Mouse (Mus musculus) megakaryocyte-erythroid progenitor cell, adult 5-6 weeks (primary cell): Measurements from ENCODE around the gene Shbg. TPM values are rescaled to one million over a fixed set of nuclear protein-coding genes. Genes with fewer than 3 reads are reported as not detected.
"Not testable (repeated sequence)": the region's sequence is repeated elsewhere in the genome, so short reads cannot be mapped to it uniquely, and the experiment has no call there.

Source experiments
- ATAC-seq: replicated peaks from 2 replicates; pipeline ENCODE4 v1.8.0; 2016; ENCODE audit warnings: mild to moderate bottlenecking, inconsistent platforms; ENCODE audit not compliant: severe bottlenecking, poor library complexity, low FRiP score, low TSS enrichment
- total RNA-seq, 2 experiments: library from RNA; stranded (forward) in 1 of 2; stranded (reverse) in 1 of 2; fragments of 200-1000, 215-1000 nt in 1 of 2; fragments of >200 nt in 1 of 2; fragmentation: Nextera tagmentation in 1 of 2; gene quantifications; 2 replicates each; pipeline ENCODE4 v1.2.3; 2014 to 2017

Shbg gene
- total RNA-seq, 2 experiments from 2014 or later, result not detected

- ATAC-seq, result peak; percentile 16; the same call in 1 of the 2 replicates
These were observed 15.6 kb upstream of the Shbg start for GRCm38 (mm10) chr11:69633128-69633866.

GRCm38 (mm10) chr11:69632284-69633089 lies 14.8 kb upstream of the Shbg start, which contains the start of gene Fxr2:
Fxr2 (plus strand) TSS chr11:69632990.
- ATAC-seq, result peak; percentile 97

GRCm38 (mm10) chr11:69629802-69630201 lies 12.1 kb upstream of the Shbg start:
- ATAC-seq, result no peak

DNA sequence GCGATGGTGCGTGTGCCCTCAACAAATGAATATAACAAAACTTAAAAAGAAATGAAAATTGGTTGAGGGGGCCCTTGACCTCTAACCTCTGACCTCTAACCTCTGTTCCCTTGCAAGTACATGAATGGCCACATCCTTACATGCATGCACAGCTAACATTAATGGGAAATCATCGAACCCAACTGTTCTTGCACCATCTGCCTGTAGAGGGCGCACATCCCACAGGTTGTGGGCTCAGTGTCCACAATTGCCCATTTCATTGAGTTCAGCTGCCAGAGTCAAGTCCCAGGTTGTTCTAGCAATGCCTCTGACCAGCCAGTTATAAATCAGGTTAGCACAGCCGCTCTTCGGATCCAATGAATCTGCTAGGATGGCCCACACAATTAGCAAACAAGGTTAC lies 10.6 kb upstream of the Shbg start:
- peak; percentile 51 for ATAC-seq

GRCm38 (mm10) chr11:69624339-69624738 lies 6.6 kb upstream of the Shbg start:
- ATAC-seq, result not testable (repeated sequence)

DNA sequence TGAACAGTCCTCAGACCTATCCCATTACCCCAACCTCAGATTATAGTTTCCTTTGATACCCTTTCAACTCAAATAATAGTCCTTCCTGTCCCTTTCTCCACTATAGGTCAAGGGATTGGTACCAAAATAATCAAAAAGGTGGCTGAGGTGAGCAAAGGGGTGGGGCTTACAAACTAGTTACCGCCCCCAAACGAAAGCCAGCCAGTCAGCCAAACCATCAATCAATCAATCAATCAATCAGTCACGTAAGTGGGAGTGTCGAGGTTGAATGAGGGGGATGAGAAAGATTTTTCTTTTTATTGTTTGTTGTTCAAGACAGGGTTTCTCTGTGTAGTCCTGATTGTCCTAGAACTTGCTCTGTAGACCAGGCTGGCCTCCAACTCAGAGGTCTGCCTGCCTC lies 5.3 kb upstream of the Shbg start:
- no peak for ATAC-seq

GRCm38 (mm10) chr11:69622406-69622805 lies 4.7 kb upstream of the Shbg start:
- ATAC-seq, result no peak

DNA sequence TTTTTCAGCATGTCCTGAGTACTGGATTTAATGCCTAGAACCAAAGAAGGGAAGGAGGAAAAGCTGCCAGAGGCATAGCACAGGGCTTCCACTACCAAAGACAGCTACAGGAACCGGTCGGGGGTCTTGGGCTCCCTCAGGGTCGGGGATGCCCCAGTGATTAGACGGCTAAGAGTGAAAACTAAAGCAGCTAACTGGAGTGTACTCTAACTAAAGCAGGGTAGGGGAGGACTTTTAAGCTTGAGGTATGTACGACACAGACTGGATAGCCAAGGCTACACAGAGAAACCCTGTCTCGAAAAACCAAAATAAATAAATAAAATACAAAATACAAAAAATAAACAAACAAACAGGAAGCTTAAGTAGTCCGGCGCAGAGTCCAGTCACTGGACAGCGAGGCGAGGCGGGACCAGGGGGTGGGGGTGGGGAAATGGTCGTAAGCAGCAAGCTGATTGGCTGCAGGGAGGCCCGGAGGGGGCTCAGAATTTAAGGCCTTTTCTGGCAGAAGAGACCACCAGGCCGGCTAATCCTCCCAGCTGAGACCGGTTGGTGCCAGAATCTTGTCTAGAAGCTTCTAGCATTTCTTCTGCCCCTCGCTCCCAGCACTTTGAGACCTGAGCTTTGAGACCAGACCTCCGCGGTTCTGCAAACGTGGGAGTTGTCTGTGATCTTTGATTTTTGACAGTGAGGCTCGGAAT lies 4.0 kb upstream of the Shbg start, which contains the start of gene Sat2:
TSS of gene Sat2 (plus strand) at position 454 of the 698 bp plus-strand sequence.
- ATAC-seq, result no peak

GRCm38 (mm10) chr11:69620394-69621081 lies 2.8 kb upstream of the Shbg start:
- peak; percentile 76 for ATAC-seq

DNA sequence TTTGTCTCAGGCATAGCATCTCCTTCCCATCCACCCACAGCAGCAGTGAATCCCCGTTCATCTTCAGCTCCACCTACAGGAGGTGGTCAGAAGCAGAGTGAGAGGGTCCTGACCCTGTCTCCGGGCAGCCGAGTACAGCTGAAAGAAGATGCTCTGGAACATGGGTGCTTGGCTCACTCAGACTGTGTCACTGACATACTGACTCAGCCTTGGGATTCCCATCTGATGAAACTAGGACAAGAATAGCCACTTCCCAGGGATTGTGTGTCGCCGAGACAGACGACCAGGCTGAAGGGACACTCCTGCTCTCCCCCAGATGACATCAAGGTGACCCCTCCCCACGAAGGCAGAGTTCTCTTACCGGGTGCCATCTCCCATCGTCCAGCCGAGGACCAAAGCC lies 924 bp downstream of the Shbg start:
- no peak for ATAC-seq

DNA sequence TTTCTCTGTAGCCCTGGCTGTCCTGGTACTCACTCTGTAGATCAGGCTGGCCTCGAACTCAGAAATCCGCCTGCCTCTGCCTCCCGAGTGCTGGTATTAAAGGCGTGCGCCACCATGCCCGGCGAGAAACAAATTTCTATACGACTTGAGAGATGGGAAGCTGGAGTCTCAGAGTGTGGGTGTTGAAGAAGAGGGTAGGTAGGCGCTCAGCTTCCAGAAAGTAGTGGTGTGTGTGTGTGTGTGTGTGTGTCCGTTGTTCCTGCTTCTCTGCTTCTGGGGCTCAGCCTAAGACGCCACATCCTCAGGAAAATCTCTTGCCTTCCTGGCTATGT lies 3.5 kb downstream of the Shbg start:
- not testable (repeated sequence) for ATAC-seq

DNA sequence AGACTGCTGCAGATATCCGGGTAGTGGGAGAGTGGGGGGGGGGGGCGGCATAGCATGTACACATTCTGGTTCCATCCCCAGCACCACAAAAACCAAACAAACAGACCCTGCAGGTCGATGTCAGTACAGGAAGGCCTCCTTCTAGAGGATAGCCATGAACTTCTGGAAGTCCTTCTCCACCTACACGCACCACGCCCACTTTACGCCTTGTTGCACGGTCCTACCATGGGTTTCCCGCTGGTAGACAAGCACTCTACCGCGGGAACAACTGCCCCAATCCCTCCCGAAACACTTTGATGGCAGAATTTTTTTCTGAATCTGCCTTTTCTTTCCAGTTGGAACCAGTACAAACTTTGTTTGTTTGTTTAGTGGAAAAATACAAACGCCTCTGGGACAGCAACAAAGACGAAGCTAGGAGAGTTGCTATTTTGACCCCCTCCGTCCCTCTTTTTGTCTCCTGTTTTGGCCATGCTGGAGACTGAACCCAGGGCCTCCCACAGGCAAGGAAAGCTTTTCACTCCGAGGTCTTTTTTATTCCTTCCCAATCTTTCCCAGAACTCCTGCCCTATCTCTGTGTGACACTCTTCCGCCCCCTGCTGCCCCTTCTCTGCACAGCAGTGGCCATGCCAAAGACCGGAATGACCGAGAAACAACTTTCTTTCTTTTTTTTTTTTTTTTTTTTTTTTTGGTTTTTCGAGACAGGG lies 4.0 kb downstream of the Shbg start:
- ATAC-seq, result no peak

GRCm38 (mm10) chr11:69610899-69611298 lies 6.8 kb downstream of the Shbg start:
- no peak for ATAC-seq

DNA sequence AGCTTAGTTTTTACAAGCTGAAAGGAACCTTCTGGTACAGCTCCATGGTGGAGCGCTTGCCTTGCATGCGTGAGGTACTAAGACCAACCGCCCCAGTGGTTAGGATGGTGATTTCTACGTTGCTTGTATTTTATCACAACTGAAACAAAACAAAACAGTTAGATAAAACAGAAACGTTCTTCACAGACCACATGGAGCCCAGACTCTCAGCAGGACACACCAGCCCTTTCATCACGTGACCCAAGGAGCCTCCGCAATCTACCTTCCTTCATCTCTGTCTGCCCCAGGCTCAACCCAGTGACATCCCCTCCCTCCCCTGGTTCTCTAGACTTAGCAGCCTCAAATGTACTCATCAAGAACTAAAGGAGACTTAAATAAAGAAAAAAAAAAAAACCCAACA lies 8.3 kb downstream of the Shbg start:
- peak; percentile 45 for ATAC-seq

DNA sequence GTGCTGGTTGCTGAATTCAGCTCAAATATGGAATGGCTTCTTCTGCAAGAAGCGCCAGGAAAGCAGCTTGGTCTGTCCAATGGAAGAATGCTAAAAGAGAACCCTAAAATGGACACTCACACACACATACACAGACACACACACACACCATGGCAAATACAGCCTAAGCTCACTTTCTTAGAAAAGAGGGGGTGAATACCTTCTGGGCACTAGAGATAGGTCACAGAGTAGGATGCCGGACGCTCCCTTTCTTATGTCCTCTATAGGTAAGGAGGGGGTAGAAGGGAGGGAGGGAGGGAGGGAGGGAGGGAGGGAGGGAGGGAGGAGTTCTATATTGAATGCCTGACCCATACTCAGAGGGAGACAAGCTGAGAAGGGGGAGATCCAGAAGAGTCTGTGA lies 9.2 kb downstream of the Shbg start:
- no peak for ATAC-seq

- ATAC-seq, result no peak
These were observed 10.9 kb downstream of the Shbg start for GRCm38 (mm10) chr11:69606832-69607231.

DNA sequence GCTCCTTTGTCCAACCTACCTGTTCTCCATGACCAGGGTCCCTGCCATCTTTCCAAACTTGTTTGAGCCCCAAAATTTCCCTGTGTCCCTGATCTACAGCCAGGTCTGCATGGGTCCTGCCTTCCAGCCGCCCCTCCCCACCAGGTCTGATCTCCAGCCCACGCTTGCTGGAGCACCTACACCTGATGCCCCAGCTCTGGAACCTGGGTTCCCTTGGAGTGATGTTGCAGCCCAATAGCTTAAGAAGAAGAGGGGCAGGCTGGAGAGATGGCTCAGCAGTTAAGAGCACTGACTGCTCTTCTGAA lies 11.3 kb downstream of the Shbg start:
- ATAC-seq, result no peak

GRCm38 (mm10) chr11:69605726-69606490 lies 11.8 kb downstream of the Shbg start, which contains the start of gene Atp1b2:
Atp1b2 (minus strand) TSS chr11:69605942.
- peak; percentile 89 for ATAC-seq
